Mouse (Mus musculus) brown adipose tissue, adult 24 weeks (tissue): ENCODE data around the gene Ntf5. TPM values are rescaled to one million over a fixed set of nuclear protein-coding genes. Genes with fewer than 3 reads are reported as not detected.
"Not testable (repeated sequence)": the region's sequence is repeated elsewhere in the genome, so short reads cannot be mapped to it uniquely, and the experiment has no call there.

Source experiments
- H3K27ac ChIP-seq: fragments of 200-500 bp; replicated peaks from 2 replicates; pipeline ENCODE4 v1.5.1; 2012; ENCODE audit warnings: low read depth, mild to moderate bottlenecking, low read length
- H3K4me1 ChIP-seq: fragments of 200-500 bp; 2 replicates; pipeline ENCODE4 v1.6.1; 2012; ENCODE audit warnings: low read length, mixed read lengths; ENCODE audit not compliant: control insufficient read depth, insufficient read depth, insufficient read length
- H3K4me3 ChIP-seq: fragments of 200-500 bp; 2 replicates; pipeline ENCODE4 v1.5.1; 2012; ENCODE audit warnings: low read depth, mild to moderate bottlenecking, low read length, moderate library complexity; ENCODE audit not compliant: insufficient read depth
- polyA plus RNA-seq: library from polyadenylated mRNA; stranded (reverse); fragments of >200 nt; gene quantifications from 2 replicates; pipeline ENCODE4 v1.2.4, GENCODE M21; 2012; ENCODE audit not compliant: missing spikeins, insufficient read depth, insufficient read length

The Ntf5 gene
- polyA plus RNA-seq, 1 experiment = not detected

DNA sequence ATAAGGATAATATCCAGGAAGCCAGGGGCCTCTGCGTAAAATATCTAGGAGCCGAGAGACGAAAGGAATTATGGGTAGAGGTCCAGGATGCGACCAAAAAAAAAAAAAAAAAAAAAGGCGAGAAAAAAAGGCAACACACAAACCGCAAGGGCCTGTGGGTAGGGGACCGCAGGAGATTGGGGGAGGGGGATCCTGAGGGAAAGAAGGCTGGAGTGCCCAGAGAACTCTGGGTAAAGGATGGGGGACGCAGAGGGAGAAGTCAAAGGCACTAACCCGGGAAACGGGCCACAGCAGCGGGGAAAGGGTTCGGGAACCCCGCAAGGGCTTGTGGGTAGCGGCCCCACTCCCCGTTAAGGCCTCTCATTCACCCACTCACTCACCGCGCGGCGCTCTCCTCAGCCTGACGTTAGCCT is 18.4 kb upstream of the Ntf5 start:
- Histone ChIP-seq H3K4me1 (peaks cover 8% of the 10 kb centered on the region; the same call in 1 of the 2 replicates), H3K4me3 (peak overlapping the region; percentile 72)

DNA sequence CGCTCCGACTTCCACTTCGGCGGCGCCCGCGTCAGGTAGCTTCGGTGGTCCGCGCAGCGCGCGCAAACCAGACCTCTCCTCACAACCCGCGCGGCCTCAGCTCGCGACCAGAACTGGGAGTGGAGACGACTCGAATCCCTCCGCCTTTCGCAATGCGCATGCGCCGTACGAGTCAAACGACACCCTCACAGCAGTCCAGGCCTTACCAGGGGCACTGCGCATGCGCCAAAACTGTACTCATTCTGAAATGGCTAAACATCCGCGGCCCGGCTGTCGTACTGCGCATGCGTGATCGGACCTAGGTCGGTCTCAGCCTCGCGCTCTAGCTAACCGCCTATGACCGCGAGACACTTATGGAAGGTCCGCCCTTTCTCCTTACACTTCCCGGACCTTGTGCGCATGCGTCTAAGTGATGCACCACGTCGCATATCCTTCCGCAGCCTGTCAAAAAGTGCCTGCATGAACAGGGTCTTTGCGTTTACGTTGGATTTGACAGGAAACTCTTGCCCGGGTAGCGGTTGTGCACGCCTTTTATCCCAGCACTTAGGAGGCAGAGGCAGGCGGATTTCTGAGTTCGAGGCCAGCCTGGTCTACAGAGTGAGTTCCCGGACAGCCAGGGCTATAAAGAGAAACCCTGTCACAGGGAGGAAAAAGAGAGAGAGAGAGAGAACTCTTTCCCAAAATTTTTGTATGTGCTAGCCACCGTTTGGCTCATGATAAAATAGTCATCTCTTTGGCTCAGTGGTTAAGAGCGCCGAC is 17.7 kb upstream of the Ntf5 start, which contains the start of gene Snrnp70:
Gene Snrnp70 (minus strand): TSS at position 165 of the 759 bp plus-strand sequence.
- Histone ChIP-seq H3K27ac (peak within 1 kb of the TSS; percentile 48), H3K4me3 (peak within 1 kb of the TSS; percentile 72), H3K4me1 (peaks cover 8% of the 10 kb centered on the region; the same call in 1 of the 2 replicates)

More for the DNA sequence above, 18.4 kb upstream of the Ntf5 start:
- peak overlapping the region; percentile 48 for H3K27ac ChIP-seq

DNA sequence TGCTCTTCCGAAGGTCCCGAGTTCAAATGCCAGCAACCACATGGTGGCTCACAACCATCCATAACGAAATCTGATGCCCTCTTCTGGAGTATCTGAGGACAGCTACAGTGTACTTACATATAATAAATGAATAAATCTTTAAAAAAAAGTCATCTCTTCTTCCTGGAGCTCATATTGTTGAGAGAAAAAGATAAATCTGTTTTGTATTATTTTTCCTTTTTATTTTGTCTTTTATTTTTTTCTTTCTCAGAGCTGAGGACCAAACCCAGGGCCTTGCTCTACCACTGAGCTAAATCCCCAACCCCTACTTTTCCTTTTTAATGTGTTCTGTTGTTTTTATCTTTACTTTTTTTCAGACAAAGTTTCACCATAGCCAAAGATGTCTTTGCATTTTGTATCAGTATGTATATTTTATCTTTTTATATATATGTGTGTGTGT is 17.1 kb upstream of the Ntf5 start:
- Histone ChIP-seq H3K4me3 (peak overlapping the region; percentile 61), H3K27ac (peak overlapping the region; percentile 48; the same call in 1 of the 2 replicates)
- H3K4me1 ChIP-seq = not testable (repeated sequence)

- Histone ChIP-seq H3K27ac (no peak overlapping the region), H3K4me1 (peaks cover 8% of the 10 kb centered on the region; the same call in 1 of the 2 replicates)
Observed at GRCm38 (mm10) chr7:45396787-45397186, 16.7 kb upstream of the Ntf5 start.

DNA sequence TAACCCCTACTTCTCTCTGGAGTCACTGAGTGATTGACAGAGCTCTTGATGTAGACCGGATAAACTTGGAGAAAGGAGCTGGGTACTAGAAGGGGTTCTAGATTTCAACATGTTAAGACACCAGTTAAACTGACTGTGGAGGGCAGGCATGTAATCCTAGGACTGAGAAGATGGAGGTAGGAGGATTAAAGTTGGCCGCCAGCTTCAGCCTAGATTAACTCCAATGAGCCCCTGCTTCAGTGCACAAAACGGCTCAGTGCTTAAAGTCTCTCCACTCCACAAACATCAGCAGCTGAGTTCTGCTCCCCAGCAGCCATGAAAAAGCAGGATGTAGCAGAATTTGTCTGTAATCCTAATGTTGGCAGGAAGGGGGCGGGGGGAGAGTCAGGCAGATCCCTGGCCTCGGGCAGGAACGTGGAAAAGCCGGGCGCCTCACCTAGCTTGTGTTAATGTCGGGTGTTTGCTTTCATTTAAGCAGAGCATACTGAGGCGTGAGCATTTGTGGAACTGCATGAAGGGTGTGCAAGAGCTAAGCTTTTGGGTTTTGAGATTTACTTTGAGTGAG is 11.9 kb upstream of the Ntf5 start:
- no peak overlapping the region for H3K27ac ChIP-seq
- H3K4me3 ChIP-seq = no peak overlapping the region
- H3K4me1 ChIP-seq = no peaks in the 10 kb centered on the region

More at GRCm38 (mm10) chr7:45396787-45397186, 16.7 kb upstream of the Ntf5 start:
- no peak overlapping the region for H3K4me3 ChIP-seq

DNA sequence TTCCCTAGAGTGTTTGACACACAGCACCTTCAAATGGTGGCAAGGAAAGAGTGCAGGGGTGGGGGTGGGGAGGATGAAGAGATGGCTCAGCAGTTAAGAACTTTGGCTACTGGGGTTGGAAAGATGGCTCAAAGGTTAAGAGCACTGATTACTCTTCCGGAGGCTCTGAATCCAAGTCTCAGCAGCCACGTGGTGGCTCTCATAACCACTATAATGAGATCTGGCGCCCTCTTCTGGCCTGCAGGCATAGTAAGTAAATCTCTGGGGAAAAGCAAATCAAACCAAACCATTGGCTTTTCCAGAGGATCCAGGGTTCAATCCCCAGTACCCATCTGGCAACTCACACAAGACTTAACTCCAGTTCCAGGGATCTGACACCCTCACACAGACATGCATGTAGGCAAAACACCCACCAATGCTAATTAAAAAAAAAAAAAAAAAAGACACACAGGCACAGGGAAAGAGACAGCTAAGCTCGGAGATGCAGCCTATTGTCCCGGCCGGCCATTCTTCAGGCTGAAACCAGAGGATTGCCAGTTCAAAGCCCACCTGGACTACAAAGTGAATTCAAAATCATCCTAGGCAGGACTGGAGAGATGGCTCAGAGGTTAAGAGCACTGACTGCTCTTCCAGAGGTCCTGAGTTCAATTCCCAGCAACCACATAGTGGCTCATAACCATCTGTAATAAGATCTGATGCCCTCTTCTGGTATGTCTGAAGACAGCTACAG is 9.8 kb upstream of the Ntf5 start:
- H3K27ac ChIP-seq = no peak overlapping the region
- H3K4me3 ChIP-seq = no peak overlapping the region
- H3K4me1 ChIP-seq = no peaks in the 10 kb centered on the region; the same call in 1 of the 2 replicates

DNA sequence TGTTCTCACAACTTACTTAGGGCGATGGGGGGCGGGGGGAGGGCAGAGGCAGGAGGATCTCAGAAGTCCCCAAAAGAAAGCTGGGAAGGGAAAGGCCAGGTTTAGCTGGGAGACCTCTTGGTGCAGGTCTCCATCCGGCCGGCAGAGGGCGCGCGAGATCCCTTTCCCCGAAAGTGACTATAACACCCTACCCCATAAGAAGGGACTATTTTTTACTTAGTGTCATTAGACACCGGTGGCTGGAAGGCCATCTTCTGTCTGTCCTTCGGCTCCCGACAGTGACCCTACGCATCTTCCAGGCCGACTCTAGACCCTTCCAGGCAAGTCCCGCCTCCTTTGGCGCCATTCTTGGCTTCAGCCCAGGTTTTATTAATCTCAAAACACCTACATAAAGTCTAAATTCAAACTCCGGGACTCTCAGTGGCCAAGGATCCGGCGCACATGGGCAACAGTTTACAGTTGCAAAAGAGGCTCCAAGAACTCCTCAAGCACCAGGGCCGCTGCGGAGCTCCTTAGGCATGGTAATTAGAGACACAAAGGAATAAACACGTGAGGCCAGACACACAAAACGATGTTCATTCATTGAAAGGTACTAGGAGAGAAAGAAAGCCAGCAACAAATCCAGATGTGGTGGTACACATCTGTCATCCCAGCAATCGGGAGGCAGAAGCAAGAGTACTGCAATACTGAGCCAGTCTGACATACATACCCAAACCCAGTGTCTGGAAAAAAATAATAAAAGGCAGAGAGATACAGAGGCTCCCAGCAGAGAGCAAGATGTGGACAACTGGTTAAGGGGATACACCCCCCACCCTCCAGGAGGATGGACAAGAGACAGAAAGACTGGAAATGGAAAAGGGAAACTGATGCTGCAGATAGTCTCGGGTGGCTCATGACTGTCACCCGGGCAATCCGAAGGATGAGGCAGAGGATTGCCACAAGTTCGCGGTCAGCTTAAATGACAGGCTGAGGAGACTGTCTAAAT is 8.1 kb upstream of the Ntf5 start, which contains the start of gene Kcna7:
Gene Kcna7 (plus strand): TSS at position 563 of the 985 bp plus-strand sequence.
- peak within 1 kb of the TSS; percentile 68 for H3K4me3 ChIP-seq
- H3K27ac ChIP-seq = no peak within 1 kb of the TSS
- no peaks in the 10 kb centered on the region; the same call in 1 of the 2 replicates for H3K4me1 ChIP-seq

- H3K27ac ChIP-seq = no peak overlapping the region
- H3K4me1 ChIP-seq = no peaks in the 10 kb centered on the region; the same call in 1 of the 2 replicates
- peak overlapping the region; percentile 68 for H3K4me3 ChIP-seq
Observed at GRCm38 (mm10) chr7:45406157-45407156, 7.0 kb upstream of the Ntf5 start.

DNA sequence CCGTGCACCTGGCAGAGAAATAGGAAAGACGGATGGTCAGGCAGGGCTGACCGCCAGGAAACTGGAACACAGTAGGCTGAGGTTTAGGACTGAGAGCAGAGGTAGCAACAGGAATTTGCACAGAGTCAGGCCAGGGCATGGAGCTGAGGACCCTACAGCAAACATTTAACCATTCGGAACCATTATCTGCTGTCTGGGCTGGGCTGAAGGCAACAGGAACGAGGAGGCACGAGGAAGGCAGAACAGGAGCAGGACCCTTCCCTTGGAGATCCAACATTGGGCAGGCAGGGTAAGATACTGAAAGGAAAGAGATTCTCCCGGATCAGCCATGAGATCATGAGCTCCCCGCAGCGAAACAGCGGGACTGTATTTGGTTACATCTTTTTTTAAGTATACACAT is 5.7 kb upstream of the Ntf5 start:
- Histone ChIP-seq H3K4me1 (no peaks in the 10 kb centered on the region; the same call in 1 of the 2 replicates), H3K27ac (no peak overlapping the region), H3K4me3 (no peak overlapping the region)

GRCm38 (mm10) chr7:45408351-45408750 is 5.1 kb upstream of the Ntf5 start:
- H3K4me1 ChIP-seq = no peaks in the 10 kb centered on the region; the same call in 1 of the 2 replicates
- no peak overlapping the region for H3K4me3 ChIP-seq
- H3K27ac ChIP-seq = no peak overlapping the region

GRCm38 (mm10) chr7:45408949-45409348 is 4.5 kb upstream of the Ntf5 start:
- Histone ChIP-seq H3K27ac (no peak overlapping the region), H3K4me1 (peaks cover under 1% of the 10 kb centered on the region; the same call in 1 of the 2 replicates), H3K4me3 (no peak overlapping the region)

DNA sequence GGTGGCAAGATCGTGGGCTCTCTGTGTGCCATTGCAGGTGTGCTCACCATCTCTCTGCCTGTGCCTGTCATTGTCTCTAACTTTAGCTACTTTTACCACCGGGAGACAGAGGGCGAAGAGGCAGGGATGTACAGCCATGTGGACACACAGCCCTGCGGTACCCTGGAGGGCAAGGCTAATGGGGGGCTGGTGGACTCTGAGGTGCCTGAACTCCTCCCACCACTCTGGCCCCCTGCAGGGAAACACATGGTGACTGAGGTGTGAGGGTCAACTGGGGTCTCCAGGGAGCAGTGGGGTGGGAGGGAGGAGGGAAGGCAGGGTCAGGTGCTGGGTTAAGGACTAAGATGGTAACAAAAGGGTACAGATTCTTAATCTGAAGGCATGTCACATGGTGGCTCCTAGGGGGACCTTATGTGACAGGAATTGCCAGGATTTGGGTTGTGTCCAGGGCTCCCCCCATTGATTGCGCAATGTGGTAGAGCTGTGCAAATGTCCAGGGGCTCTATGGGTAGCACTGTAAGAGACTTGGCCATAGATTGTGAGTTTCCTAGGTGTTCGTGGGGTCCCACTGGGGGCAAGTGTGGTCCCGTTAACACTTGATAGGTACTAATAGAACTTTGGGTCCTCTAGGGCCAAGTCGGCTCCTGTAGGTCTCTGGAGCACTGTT is 3.9 kb upstream of the Ntf5 start:
- Histone ChIP-seq H3K4me3 (no peak overlapping the region), H3K4me1 (peaks cover 3% of the 10 kb centered on the region; the same call in 1 of the 2 replicates), H3K27ac (no peak overlapping the region)

GRCm38 (mm10) chr7:45412421-45412820 is 1.1 kb upstream of the Ntf5 start:
- Histone ChIP-seq H3K4me1 (peaks cover 3% of the 10 kb centered on the region; the same call in 1 of the 2 replicates), H3K27ac (no peak overlapping the region), H3K4me3 (no peak overlapping the region)
